Mouse (Mus musculus) CD8-positive naive resting alpha-beta T cell, adult 2 months (primary cell): Measurements from ENCODE around the gene Mansc1.
"Not testable (repeated sequence)": the region's sequence is repeated elsewhere in the genome, so short reads cannot be mapped to it uniquely, and the experiment has no call there.

Source experiments
- DNase-seq, 2 experiments: peaks; one replicate each; pipeline ENCODE4 v3.0.0; 2022; ENCODE audit warnings: low read depth in 2 of 2, low spot score in 2 of 2

Mansc1 gene

DNA sequence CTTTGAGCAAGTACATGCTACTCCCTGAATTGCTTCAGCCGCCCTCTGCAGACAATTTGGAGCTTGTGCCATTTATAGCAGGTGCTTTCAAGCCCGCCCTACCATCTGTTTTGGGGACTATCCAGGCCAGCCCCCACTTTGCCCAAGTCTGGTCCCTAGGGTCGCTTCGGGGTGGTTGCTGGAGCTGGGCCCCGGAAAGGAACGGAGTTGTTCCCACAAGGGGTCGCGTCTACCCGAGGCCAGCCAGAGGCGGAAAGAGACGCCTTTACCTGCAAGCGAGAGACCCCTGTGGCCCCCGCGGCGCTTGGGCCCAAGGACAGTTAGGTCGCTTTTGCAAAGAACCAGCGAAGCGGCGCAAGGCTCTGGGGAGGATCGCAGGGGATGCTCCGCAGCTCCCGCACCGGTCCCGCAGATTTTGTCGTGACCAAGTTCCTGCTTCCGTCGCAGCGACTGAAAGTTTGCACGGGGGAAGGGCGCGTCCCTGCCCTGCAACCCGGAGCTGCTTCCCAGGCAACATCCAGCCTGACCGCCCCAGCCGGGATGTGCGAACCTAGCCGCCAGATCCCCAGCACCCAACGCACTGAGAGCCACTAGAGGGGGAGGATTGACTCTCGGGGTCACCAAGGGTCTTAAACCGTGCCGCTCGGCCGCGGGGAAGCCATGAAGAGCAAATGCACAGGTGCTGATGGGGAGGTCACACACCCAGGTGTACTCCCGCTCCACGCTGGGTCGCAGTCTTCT, at the start of gene Mansc1:
Gene Mansc1, minus strand, starts transcription at position 542 of the 741 bp plus-strand sequence.
- DNase-seq, result peak; percentile 20 to 30

DNA sequence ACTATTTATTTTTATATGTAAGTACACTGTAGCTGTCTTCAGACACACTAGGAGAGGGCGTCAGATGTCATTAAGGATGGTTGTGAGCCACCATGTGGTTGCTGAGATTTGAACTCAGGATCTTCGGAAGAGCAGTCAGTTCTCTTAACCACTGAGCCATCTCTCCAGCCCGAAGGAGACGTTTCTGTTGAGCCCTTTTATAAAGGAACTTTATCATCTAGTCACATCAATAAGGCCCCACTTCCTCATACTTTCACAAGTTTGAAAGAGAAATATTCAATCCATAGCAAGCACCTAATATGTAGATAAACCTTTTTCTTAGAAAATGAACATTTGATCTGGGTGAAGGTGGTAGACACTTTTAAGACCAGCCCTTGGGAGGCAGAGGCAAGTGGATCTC, 47.0 kb upstream of the Mansc1 start:
- DNase-seq, result not testable (repeated sequence)

DNA sequence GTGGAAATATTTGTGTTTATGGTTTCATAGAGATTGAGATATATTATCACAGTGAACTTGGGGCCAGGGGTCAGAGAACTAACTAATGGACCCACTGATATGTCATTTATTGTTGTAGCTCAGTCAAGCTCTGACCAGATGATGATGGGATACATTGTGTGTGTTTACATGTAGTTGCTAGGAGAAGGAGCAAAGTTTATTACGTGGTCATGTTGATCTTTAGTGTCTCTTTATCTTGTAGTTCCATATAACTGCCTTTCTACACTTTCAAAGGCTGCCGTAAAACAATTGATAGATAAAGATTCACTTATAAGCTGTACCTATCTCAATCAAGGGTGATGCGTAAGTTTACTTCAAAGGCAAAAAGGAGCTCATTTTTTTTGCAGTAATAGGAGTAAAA, 45.7 kb upstream of the Mansc1 start:
- no peak for DNase-seq

DNA sequence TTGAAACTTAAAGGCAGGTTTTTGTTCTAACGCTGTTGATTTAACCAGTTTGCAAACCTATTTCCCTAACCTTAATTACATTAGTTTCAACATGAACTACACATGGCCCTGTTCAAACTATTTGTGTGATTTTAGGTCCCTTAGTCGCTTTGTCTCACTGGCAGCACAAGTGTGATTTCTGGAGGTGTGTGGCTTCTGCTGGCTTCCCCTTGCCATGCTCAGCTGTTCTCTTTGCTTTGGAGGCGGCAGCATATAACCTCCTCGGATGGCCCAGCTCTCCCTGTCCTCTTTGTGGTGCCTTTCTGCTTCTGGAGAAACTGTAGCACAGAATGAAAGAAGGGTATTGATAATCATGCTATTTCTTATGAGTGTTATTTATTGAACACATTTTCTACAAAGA, 45.2 kb upstream of the Mansc1 start:
- DNase-seq, result no peak

DNA sequence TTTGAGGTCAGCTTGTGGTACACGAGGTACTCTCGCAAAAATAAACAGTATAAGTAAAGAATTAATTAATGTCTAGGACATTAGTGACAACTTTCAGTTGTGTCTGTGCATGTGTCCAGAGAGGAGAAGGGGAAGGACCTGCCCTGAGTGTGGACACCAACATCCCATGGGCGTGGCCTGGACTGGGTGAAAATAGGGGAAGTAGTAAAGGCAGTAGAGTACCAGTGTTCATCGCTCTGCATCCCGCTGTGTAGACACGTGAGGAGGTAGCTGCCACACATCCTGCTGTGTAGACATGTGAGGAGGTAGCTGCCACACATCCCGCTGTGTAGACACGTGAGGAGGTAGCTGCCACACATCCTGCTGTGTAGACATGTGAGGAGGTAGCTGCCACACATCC, 41.4 kb upstream of the Mansc1 start:
- DNase-seq, result not testable (repeated sequence)

DNA sequence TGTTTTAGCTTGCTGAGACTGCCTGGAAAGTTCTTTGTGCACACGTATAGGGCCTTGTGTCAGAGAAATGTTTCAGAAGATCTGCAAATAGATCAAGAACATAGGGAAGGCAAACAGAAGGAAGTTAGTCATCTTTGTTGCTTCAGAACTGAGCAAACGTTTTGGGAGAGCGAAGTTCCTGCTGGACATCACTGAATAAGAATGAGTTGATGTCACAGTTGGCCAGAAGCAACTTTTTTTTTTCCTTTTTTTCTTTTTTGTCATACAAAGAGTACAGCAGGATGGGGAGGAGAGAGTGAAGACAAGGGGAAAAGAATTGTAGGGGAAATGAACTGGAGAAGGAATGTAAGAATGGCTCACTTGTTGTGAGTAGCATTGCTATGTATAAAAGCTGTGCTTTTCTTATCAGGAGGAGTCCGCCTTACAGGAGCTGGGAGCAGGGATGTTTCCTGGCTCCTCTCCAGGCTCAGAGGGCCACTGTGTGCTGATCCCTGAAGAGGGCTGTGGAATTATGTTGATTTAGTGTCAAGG, 38.7 kb upstream of the Mansc1 start:
- DNase-seq, result no peak

DNA sequence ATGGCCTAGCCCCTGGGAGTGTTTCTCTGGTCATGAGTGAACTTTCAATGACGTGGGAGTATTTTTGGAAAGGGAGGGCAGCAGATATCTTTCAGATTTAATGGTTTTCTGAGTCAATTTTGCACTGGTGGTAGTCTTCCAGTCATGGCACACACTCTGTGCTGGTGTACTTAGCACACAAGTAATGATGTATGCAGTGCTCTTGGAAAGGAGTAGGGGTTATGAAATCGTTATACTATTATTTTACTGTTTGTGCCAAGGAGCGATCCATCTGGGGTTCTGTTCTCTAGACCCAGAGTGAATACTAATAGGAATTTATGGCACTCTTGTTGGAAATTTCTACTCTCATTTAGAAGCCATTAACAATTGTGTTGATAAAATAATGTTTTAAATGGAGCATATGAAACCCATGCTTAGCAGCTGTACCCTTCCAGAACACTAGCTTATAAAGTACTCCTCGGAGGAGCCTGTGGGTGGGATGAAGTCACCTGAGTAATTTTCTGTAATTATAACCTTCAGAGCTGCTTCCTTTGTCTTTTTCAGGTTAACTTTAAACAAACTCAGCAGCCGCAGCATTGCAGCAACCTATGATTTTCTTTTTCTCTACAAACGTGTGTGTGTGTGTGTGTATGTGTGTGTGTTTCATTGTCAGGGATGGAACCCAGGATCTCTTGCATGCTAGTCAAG, 37.0 kb upstream of the Mansc1 start:
- DNase-seq, result no peak

DNA sequence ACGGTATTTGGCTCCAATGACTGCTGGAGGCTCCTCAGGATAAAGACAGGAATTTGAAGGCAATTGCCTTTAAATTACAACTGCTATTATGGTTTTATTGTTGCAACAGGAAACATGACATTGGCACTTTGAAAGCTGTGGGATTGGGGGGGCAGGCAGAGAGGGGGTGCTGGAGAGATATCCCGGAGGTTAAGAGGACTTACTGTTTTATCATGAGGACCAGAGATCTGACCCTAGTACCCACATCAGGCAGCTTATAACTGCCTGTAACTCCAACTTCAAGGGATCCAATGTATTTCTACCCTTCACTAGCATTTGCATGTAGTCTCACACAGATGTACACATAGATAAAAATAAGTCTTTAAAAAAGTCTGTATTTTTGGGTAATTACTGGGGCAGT, 36.2 kb upstream of the Mansc1 start:
- no peak for DNase-seq

DNA sequence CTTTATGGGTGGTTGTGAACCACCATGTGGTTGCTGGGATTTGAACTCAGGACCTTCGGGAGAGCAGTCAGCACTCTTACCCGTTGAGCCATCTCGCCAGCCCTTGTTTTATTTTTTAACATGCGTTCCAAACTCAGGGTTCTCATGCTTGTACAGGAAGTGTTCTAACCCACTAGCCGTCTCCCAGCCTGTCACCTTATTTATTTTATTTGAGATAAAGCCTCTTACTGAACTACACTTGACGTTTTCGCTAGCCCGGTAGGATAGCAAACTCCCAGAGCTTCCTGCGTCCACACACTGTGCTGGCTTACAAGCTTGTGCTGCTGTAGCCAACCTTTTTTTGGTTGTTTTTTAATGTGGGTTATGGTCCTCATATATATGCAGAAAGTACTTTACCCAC, 33.5 kb upstream of the Mansc1 start:
- DNase-seq, result no peak

DNA sequence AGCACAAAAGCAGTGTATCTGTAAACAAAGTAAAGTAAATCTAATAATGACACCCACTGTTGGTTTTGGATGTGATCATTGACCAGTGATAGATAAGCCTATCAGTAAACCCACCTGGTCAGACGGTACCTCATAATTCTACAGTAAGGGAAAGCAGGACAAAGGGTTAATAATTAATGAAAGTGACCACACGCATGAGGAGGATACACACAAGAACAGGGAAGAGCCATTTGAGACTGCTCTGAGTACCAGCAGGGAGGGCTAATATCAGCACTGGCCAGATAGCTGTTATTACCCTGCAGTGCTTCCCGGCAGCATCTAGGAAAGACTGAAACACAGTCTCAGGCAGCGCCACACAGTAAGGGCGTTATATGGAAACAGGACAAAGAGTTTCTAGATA, 32.3 kb upstream of the Mansc1 start:
- DNase-seq, result no peak

DNA sequence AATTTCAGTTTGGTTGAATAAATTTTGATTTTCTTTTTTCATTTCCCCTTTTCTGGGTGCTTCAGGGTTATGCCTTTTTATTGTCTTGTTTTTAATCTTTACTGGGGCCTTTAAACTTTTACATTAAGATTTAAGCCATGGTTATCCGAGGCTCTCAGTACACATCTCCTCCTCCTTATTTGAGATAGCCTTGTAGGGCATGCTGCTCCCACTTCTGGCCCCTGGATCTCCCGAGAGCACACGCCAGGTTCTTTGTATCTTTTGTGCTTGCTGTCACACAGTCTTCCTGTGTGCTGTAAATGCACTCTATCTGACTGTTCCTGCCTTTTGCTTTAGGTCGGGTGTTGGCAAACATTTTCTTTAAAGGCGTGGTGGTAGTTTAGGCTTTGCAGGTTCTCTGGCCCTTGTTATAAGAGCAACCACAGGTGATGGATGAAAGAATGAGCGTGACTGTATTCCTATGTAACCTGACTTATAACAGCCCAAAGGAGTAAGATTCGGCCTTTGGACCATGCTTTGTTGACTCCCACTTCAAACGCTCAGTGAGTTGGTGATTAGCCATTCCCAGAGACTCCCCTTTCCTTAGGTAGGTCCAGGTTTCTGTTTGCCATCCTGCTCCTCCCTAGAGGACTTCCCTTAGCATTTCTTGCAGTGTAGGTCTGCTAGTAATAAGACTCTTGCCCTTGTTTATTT, 28.6 kb upstream of the Mansc1 start:
- DNase-seq, result no peak

DNA sequence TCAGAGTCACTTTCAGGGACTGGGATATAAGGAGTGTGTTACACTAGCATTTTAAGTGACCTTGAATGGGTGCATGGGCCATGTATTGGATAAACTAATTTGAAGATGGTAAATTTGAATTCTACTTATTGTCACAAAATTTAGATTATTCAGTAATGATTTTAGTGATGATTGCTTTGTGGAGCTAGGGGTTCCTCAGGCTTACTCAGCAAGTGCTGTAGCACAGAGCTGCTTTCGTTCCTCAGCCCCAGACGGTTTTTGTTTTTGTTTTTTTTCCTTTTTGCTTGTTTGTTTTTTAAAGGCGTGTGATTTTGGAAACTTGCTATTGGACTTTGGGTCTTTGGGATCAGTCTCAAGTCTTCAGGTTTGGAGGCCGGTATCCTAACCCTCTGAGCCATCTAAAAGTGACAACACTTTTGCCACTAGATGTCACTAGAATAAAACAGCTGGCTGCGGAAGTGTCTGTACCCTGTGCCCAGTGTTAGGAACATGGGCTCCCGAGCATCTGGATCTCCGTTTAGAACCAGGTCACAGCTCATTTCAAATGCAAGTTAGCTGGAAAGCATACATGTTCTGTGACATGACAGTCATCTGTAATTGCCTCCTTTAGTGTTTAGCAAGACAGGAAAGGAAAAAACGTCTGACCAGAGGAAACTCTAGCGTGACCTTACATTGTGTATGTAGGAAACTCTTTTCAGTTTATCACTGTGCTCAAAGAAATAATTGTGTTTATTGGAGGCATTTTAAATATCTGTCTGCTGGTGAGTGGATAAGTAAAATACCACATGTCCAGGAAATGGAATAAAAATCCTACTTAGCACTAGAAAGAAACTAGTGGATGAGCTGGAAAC, 27.0 kb upstream of the Mansc1 start:
- DNase-seq, result peak; percentile 29 to 34

DNA sequence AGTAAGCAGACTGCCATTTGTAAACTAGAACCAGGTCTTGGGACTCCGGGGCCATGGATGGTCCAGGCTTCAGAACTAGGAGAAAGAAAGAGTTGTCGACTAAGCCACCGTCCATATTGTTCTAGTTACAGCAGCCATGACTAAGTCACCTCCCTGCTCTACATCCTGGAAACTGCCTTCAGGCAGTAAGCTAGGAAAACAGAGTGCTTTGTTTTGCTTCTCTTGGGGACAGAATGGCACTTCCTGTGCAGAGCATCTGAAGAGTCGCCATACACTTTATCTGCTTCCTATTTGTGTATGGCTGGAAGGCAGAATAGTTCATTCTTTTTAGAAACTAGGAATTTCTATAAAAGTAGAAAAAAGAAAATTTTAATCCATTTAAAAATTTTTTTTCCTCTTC, 24.2 kb upstream of the Mansc1 start:
- DNase-seq, result no peak

DNA sequence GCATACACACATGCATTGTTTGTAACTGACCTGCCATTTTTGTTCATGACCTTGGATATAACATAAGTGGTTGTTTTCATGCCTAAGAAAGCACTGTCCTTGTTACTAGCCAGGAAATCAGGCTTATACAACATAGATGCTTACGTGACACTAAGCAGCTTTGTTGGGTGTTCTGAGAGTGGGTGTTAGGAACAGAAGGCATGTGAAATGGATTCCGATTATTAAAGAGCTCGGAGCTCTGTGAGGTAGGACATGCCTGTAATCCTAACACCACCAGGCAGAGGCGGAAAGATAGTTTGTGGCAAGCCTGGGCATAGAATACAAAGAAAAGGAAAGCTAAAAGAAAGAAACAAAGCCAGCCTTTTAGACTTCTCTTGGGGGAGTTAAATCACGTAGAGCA, 16.1 kb upstream of the Mansc1 start:
- DNase-seq, result no peak

DNA sequence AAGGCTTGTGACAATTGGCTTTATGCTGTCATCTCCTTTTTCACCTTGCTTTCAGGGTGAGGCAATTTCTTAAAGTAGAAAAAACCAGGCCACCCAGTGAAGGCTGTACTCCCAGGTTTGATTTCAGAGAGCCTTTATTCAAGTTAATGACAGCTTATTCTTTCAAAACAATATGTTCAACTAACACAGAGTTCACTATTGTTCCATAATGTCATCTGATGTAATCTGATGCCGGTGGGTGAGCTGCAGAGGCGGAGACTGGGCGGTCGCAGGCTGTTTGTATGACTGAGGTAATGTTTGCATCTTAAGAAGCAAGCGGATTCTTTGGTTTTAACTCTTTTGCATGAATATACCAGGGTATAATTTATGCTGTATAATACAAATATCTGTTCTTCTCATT, 15.3 kb upstream of the Mansc1 start:
- no peak for DNase-seq

DNA sequence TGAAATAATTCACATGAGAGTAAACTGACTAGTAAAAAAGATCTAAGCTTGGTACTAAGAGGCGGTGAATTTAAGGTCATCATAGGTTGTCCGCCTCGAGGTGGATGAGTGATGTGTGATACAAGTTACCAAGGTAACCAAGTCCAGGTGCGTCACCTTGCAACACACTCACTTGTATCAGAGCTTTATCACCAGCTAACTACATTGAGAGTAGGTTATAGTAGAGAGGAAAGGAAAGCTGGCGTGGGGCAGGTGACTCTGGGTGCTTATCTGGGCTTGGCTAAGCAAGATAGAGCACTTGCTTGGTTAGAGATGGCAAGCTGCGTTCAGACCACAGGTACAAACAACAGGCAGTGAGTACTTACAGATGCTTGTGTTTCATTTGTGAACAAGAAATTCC, 14.5 kb upstream of the Mansc1 start:
- no peak for DNase-seq

DNA sequence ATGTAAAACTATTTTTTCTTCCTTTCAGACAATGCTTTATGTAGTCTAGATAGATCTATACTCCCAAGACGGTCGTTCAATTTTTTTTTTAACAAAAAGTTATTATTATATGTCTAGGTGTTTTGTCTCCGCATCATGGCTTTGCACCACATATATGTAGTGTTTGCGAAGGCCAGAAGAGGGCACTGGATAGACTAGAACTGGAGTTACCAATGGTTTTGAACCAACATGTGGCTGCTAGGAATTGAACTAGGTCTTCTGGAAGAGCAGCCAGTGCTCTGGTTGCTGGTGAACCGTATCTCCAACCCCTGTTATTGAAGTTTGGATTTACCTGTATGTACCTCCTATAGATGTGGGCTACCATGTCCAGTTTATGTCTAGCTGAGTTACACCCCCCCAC, 11.0 kb upstream of the Mansc1 start:
- DNase-seq, result no peak

DNA sequence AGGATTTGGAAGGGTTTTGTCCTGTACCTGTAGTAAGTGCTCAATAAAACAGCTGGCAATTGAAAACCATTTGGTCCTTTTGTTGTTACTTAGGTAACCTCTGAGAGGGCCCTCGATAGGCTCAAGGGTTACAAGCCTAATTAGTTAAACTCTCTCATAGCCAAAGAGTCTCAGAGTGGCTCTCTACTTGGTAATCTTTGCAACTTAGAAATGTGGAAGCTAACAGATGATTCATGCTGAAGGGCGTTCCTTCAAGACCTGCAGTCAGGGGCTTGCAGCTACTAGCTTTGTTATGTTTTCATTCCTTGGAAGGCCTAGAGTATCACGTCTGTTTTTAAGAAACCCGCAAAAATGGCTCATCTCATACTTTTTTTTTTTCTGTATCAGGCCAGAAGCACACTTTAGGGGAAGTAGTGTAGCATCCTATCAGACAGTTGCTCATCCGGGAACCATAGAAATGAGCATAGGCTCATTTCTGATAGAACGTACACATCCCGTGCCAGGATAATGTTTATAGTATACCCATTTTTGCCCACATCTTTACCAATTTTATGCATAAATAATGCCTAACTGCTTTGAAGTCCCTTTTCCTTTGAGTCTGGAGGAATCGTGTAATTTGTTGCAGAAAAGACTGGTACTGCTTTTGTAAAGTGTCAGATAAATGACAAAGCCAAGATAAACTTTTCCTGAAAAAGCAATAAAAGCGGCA, 9.6 kb upstream of the Mansc1 start:
- DNase-seq, result no peak

DNA sequence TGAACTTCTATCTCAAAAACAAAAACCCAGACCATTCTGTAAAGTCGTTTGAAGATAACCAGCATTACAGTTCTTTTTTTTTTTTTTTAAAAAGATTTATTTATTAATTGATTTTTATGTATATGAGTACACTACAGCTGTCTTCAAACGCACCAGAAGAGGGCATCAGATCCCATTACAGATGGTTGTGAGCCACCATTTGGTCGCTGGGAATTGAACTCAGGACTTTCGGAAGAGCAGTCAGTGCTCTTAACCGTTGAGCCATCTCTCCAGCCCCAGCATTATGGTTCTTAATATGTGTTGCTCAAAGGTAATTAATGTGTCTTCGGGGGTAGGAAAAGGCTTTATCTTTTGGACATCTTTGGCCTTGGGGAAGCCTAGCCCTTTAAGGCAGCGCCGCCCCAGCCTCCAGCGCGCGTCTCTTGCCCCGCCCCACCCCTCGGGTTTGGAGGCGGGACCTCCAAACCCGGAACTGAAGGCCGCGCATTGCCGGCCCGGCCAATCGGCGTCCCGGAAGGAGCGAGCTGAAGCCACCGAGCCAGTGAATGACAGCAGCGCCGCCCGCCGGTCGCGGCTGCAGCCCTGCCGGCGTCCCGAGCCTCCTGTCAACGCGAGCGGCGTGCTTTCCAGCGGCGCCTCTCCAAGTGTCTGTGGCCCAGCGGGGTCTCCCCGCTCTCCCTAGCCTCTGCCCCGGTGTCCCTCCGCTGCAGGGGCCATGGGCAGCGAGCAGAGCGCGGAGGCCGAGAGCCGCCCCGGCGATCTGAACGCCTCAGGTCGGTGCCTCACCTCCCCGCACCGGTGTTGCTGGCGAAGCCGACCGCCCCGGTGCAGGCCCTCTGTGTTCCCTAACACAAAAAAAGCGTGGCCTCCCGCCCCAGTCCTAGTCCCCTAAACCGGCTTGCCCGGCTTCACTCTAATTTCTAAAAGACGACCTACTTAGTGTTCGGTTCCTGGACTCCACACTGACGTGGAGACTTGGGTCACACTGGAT, 8.5 kb upstream of the Mansc1 start:
- DNase-seq, result peak; percentile 87 to 90
